Mouse (Mus musculus): Measurements from ENCODE around the gene Platr17.

DNA sequence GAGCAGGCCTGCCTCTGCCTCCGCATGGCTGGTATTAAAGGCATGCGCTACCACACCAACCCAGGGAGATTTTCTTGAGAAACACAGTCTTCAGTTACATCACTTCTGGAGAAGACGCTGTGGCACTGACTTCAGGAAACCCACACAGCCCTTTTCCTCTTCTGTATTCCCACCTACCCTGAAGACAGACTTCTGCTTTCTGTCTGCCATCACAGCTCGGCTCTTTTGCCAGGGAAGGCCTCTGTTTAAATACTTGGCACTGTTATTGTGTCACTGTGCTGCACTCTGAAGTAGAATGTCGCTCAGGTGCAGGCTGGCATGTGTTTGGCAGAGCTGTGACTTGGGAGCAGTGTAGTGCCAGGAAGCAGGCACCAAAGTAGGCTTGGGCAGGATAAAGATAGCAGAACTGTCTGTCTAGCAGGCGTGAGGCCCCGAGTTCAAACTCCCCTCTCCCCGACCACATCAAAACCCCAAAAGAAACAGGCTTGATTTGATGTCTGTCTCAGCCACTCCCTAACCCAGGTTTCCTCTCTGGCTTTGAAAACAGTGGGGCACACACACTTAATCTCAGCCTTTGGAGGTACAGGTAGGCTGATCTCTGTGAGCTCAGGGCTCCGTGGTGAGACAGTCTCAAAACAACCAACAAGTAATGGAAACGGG, 42.6 kb downstream of the Platr17 start:
- TF ChIP-seq CTCF (IDR thresholded peaks at IDR 0.05; ENCODE audit: low read depth) (no peak), EP300 (IDR thresholded peaks at IDR 0.05; ENCODE audit: low read depth) (no peak)
